Mouse (Mus musculus) hindbrain, postnatal 0 days (tissue): ENCODE results near the gene Iqcf1. TPM values are rescaled to one million over a fixed set of nuclear protein-coding genes. Genes with fewer than 3 reads are reported as not detected.

Experiments
- ATAC-seq: fragments of 200-750 bp; cut with Nextera tagmentation; 2 replicates; pipeline ENCODE4 v1.8.0; 2017; ENCODE audit warnings: mild to moderate bottlenecking, moderate TSS enrichment, moderate library complexity
- DNase-seq: peaks from one replicate; pipeline ENCODE4 v3.0.0-alpha.2; 2015; ENCODE audit warnings: low spot score
- H3K27ac ChIP-seq: fragments of 300-500 bp; sonication (generic); 2 replicates; pipeline ENCODE4 v1.5.1; 2014; ENCODE audit warnings: mild to moderate bottlenecking
- H3K27me3 ChIP-seq: fragments of 300-500 bp; sonication (generic); 2 replicates; pipeline ENCODE4 v1.6.1; 2014; ENCODE audit warnings: low read length, mixed read lengths; ENCODE audit not compliant: insufficient read depth
- H3K36me3 ChIP-seq: fragments of 300-500 bp; sonication (generic); 2 replicates; pipeline ENCODE4 v1.6.1; 2014; ENCODE audit warnings: low read length, mixed read lengths; ENCODE audit not compliant: insufficient read depth
- H3K4me1 ChIP-seq: fragments of 300-500 bp; sonication (generic); 2 replicates; pipeline ENCODE4 v1.6.1; 2014; ENCODE audit warnings: antibody characterized with exemption, low read length, mixed read lengths; ENCODE audit not compliant: insufficient read depth
- H3K4me2 ChIP-seq: fragments of 300-500 bp; sonication (generic); 2 replicates; pipeline ENCODE4 v1.6.1; 2014; ENCODE audit warnings: low read depth, mild to moderate bottlenecking, low read length, moderate library complexity, mixed read lengths
- H3K4me3 ChIP-seq: fragments of 300-500 bp; sonication (generic); 2 replicates; pipeline ENCODE4 v1.5.1; 2014; ENCODE audit warnings: low read length
- H3K9ac ChIP-seq: fragments of 300-500 bp; sonication (generic); replicated peaks from 2 replicates; pipeline ENCODE4 v1.6.1; 2014; ENCODE audit warnings: mild to moderate bottlenecking, low read length, moderate library complexity, mixed read lengths
- H3K9me3 ChIP-seq: fragments of 300-500 bp; sonication (generic); 2 replicates; pipeline ENCODE4 v1.6.1; 2016; ENCODE audit warnings: low read length, mixed read lengths
- CTCF ChIP-seq: IDR thresholded peaks from 2 replicates; pipeline ENCODE4 v1.5.1; 2016; ENCODE audit warnings: antibody characterized with exemption, control low read depth, low read depth
- WGBS: fragments of 180-500 bp; shearing (Covaris S2); extraction: QIAGEN DNeasy Blood & Tissue Kit; methylation state at CpG from one replicate; pipeline ENCODE4 v1.1.7; 2014; 5-methylcytosine and 5-hydroxymethylcytosine counted together
- polyA plus RNA-seq: library from polyadenylated mRNA; unstranded; fragments of >200 nt; fragmentation: Nextera tagmentation; extraction: Ambion mirVana; gene quantifications from 2 replicates; pipeline ENCODE4 v1.2.1, GENCODE M21; 2015
- total RNA-seq: library from RNA; depleted of rRNA; stranded (reverse); fragments of >200 nt; gene quantifications from 2 replicates; pipeline ENCODE4 v1.2.3, GENCODE M21; 2014

Iqcf1 gene
- total and polyA plus RNA-seq, 2 experiments from 2014 or later, result not detected

- Histone ChIP-seq H3K4me3 (peak overlapping the region; percentile 70), H3K4me1 (peaks cover 35% of the 10 kb centered on the region), H3K9ac (peak overlapping the region; percentile 85), H3K27me3 (no peaks in the 10 kb centered on the region), H3K4me2 (peak overlapping the region; percentile 92), H3K27ac (peak overlapping the region; percentile 94), H3K36me3 (no peaks in the 10 kb centered on the region), H3K9me3 (no peaks in the 10 kb centered on the region)
- DNase-seq (peak; percentile 60), ATAC-seq (peak; percentile 4; the same call in 1 of the 2 replicates)
- WGBS, result 4% methylated on average over 14 of the region's 20 CpGs
- no peak for TF ChIP-seq CTCF
Observed at GRCm38 (mm10) chr9:106454071-106454761, 45.6 kb upstream of the Iqcf1 start.

DNA sequence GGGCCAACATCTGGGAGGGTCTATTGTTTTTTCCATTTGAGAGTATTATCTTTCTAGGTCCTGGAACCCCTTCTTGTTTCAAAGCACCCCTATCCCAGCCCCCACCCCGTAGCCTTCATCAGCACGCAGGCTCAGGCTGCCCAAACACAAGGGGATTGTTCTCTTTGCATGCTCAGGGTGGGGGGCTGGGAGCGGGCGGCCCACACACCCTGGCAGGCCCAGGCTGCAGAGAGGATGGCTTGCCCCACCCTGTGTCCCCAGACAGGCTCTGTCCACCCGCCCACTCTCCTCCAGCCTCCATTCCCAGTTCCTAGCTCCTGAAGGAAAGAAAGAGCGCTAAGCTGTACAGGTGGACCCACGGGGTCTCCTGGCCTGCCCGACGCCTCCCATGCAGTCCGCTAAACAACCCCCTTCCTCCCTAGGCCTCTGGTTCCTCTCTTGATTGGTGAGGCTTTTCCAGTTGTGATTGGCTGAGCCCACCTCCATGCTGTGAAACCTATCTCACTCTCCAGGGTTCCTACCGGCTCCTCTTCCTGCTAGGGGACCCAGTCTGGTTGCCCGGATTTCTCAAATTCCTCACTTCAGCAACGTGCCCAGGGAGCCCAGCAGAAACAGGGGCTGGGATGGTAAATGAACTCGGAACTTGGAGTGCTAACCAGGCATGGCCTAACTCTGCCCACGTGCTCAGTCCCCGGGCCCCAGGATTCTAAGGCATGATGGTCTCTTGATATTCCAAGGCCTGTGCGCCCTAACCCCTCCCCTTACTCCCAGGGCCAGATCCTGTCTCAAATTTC, 44.7 kb upstream of the Iqcf1 start:
- peak overlapping the region; percentile 70 for H3K4me3 ChIP-seq
- peak overlapping the region; percentile 94 for H3K27ac ChIP-seq
- peak overlapping the region; percentile 92 for H3K4me2 ChIP-seq
- TF ChIP-seq CTCF, result no peak
- peaks cover 35% of the 10 kb centered on the region for H3K4me1 ChIP-seq
- H3K9me3 ChIP-seq, result no peaks in the 10 kb centered on the region
- DNase-seq (peak; percentile 72), ATAC-seq (peak; percentile 29)
- H3K36me3 ChIP-seq, result peaks cover 2% of the 10 kb centered on the region
- no peaks in the 10 kb centered on the region for H3K27me3 ChIP-seq
- 4% methylated on average over 17 of the region's 17 CpGs for WGBS
- peak overlapping the region; percentile 85 for H3K9ac ChIP-seq

- DNase-seq (peak; percentile 78), ATAC-seq (peak; percentile 15)
- H3K27ac ChIP-seq, result peak overlapping the region; percentile 65
- H3K9ac ChIP-seq, result peak overlapping the region; percentile 42
- WGBS, result 23% methylated on average over 15 of the region's 15 CpGs
- no peaks in the 10 kb centered on the region for H3K9me3 ChIP-seq
- peak overlapping the region; percentile 92 for H3K4me2 ChIP-seq
- H3K27me3 ChIP-seq, result no peaks in the 10 kb centered on the region
- no peak for TF ChIP-seq CTCF
- peaks cover 4% of the 10 kb centered on the region for H3K36me3 ChIP-seq
- peaks cover 35% of the 10 kb centered on the region for H3K4me1 ChIP-seq
- peak overlapping the region; percentile 11 for H3K4me3 ChIP-seq
Observed at GRCm38 (mm10) chr9:106456325-106457162, 43.2 kb upstream of the Iqcf1 start.

GRCm38 (mm10) chr9:106457163-106457559, 42.6 kb upstream of the Iqcf1 start:
- H3K9me3 ChIP-seq, result no peaks in the 10 kb centered on the region
- H3K4me1 ChIP-seq, result peaks cover 35% of the 10 kb centered on the region
- no peak for TF ChIP-seq CTCF
- DNase-seq, result peak; percentile 42
- H3K9ac ChIP-seq, result peak overlapping the region; percentile 42
- peaks cover 10% of the 10 kb centered on the region for H3K36me3 ChIP-seq
- no peak overlapping the region for H3K4me3 ChIP-seq
- no peaks in the 10 kb centered on the region for H3K27me3 ChIP-seq
- peak overlapping the region; percentile 92 for H3K4me2 ChIP-seq
- WGBS, result 34% methylated on average over 9 of the region's 9 CpGs
- no peak for ATAC-seq
- H3K27ac ChIP-seq, result peak overlapping the region; percentile 65

DNA sequence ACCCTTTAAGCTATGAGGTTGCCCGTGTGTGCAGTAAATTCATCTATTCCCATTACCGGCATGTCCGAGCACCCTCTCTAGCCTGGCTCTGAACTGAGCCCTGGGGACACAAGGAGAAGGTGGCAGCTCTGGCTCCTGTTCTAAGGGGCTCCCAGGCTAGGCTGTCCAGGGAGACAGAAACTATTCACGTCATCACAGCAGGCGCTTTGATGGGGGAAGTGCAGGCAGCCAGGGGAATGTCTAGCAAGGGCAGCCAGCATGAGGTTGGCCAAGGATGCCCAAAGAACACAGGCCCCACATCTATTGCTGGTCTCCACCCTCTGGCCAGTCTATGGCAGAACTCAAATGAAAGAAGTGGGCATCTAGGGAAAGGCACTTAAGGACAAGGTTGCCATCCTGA, 41.8 kb upstream of the Iqcf1 start:
- Histone ChIP-seq H3K27ac (peak overlapping the region; percentile 65; the same call in 1 of the 2 replicates), H3K36me3 (peaks cover 10% of the 10 kb centered on the region), H3K4me2 (peak overlapping the region; percentile 92), H3K9ac (no peak overlapping the region), H3K4me1 (peaks cover 33% of the 10 kb centered on the region), H3K9me3 (no peaks in the 10 kb centered on the region), H3K27me3 (no peaks in the 10 kb centered on the region), H3K4me3 (no peak overlapping the region)
- ATAC-seq (no peak), DNase-seq (no peak)
- WGBS, result 29% methylated on average over 5 of the region's 5 CpGs
- TF ChIP-seq CTCF, result no peak

DNA sequence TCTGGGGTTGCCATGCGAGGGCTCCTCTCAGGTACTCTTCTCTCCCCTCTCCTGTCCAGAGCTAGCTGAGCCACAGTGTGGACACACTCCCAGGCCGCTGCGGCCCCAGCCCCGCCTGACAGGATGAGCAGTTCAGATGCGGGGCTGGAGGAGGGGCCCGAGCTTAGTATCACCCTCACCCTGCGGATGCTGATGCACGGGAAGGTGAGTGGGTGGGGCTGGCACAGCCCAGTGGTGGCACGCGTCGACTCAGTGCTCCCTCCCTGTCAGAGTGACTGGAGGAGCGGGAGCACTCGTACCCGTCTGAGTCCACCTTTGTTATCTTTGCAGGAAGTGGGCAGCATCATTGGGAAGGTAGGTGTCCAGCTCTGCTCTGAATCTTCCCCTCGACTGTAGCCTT, 39.8 kb upstream of the Iqcf1 start:
- Histone ChIP-seq H3K4me3 (no peak overlapping the region), H3K27ac (no peak overlapping the region), H3K9me3 (no peaks in the 10 kb centered on the region), H3K36me3 (peaks cover 10% of the 10 kb centered on the region), H3K4me1 (peaks cover 37% of the 10 kb centered on the region), H3K9ac (no peak overlapping the region; the same call in 1 of the 2 replicates), H3K27me3 (no peaks in the 10 kb centered on the region), H3K4me2 (no peak overlapping the region)
- WGBS, result 74% methylated on average over 15 of the region's 15 CpGs
- ATAC-seq (no peak), DNase-seq (no peak)
- no peak for TF ChIP-seq CTCF
